Mouse (Mus musculus): Measurements from ENCODE around the gene Ptprn2.

Gene Ptprn2

GRCm38 (mm10) chr12:116778095-116779090 lies 292.9 kb downstream of the Ptprn2 start:
- in situ Hi-C loops (cut with MboI, MseI) = no loop called here

- in situ Hi-C loops (cut with MboI, MseI) = no loop called here
These were observed 294.9 kb downstream of the Ptprn2 start for GRCm38 (mm10) chr12:116780419-116780818.

GRCm38 (mm10) chr12:116785731-116786130 lies 300.2 kb downstream of the Ptprn2 start:
- in situ Hi-C loops (cut with MboI, MseI) = no loop called here

GRCm38 (mm10) chr12:116788346-116788745 lies 302.8 kb downstream of the Ptprn2 start:
- in situ Hi-C loops (cut with MboI, MseI) = no loop called here

- in situ Hi-C loops (cut with MboI, MseI) = no loop called here
These were observed 317.8 kb downstream of the Ptprn2 start for GRCm38 (mm10) chr12:116803331-116803730.

- in situ Hi-C loops (cut with MboI, MseI) = no loop called here
These were observed 319.2 kb downstream of the Ptprn2 start for GRCm38 (mm10) chr12:116804712-116805111.

GRCm38 (mm10) chr12:116805129-116805809 lies 319.7 kb downstream of the Ptprn2 start:
- in situ Hi-C loops (cut with MboI, MseI) = no loop called here

- in situ Hi-C loops (cut with MboI, MseI) = no loop called here
These were observed 320.6 kb downstream of the Ptprn2 start for GRCm38 (mm10) chr12:116806089-116806488.

GRCm38 (mm10) chr12:116813012-116813411 lies 327.5 kb downstream of the Ptprn2 start:
- in situ Hi-C loops (cut with MboI, MseI) = no loop called here

GRCm38 (mm10) chr12:116819836-116820235 lies 334.3 kb downstream of the Ptprn2 start:
- in situ Hi-C loops (cut with MboI, MseI) = no loop called here

GRCm38 (mm10) chr12:116823341-116823740 lies 337.8 kb downstream of the Ptprn2 start:
- in situ Hi-C loops (cut with MboI, MseI) = no loop called here

- in situ Hi-C loops (cut with MboI, MseI) = no loop called here
These were observed 342.2 kb downstream of the Ptprn2 start for GRCm38 (mm10) chr12:116827748-116828147.

GRCm38 (mm10) chr12:116838611-116839192 lies 353.2 kb downstream of the Ptprn2 start:
- in situ Hi-C loops (cut with MboI, MseI) = no loop called here

GRCm38 (mm10) chr12:116842723-116843272 lies 357.3 kb downstream of the Ptprn2 start:
- in situ Hi-C loops (cut with MboI, MseI) = no loop called here

- in situ Hi-C loops (cut with MboI, MseI) = no loop called here
These were observed 360.7 kb downstream of the Ptprn2 start for GRCm38 (mm10) chr12:116846220-116846619.

GRCm38 (mm10) chr12:116847021-116847420 lies 361.5 kb downstream of the Ptprn2 start:
- in situ Hi-C loops (cut with MboI, MseI) = no loop called here

- in situ Hi-C loops (cut with MboI, MseI) = no loop called here
These were observed 370.8 kb downstream of the Ptprn2 start for GRCm38 (mm10) chr12:116856307-116856706.

- in situ Hi-C loops (cut with MboI, MseI) = no loop called here
These were observed 376.0 kb downstream of the Ptprn2 start for GRCm38 (mm10) chr12:116861360-116862017.

GRCm38 (mm10) chr12:116863291-116863899 lies 377.9 kb downstream of the Ptprn2 start:
- in situ Hi-C loops (cut with MboI, MseI) = no loop called here

GRCm38 (mm10) chr12:116873866-116874585 lies 388.5 kb downstream of the Ptprn2 start:
- in situ Hi-C loops (cut with MboI, MseI) = no loop called here
